Mouse (Mus musculus) myocyte (in vitro differentiated cells): Measurements from ENCODE around the gene Ttll5.

Source experiments
- CEBPB ChIP-seq: IDR thresholded peaks from 2 replicates; pipeline ENCODE4 v1.6.1; 2011; ENCODE audit warnings: mild to moderate bottlenecking, moderate library complexity; ENCODE audit not compliant: poor library complexity, insufficient read depth, severe bottlenecking
- E2F4 ChIP-seq: IDR thresholded peaks from one replicate; pipeline ENCODE4 v1.6.1; 2011; ENCODE audit warnings: mild to moderate bottlenecking, control low read depth, moderate library complexity; ENCODE audit not compliant: insufficient read depth
- MAX ChIP-seq: IDR thresholded peaks from one replicate; pipeline ENCODE4 v1.6.1; 2011; ENCODE audit warnings: low read depth, mild to moderate bottlenecking, control low read depth
- MYOD1 ChIP-seq, 3 experiments: IDR thresholded peaks; one replicate each; pipeline ENCODE4 v1.6.1; 2011; ENCODE audit warnings: control low read depth in 2 of 3, low read depth in 2 of 3, mild to moderate bottlenecking in 2 of 3, moderate library complexity in 1 of 3; ENCODE audit not compliant: insufficient read length in 2 of 3, control insufficient read depth in 1 of 3
- MYOG ChIP-seq, 3 experiments: IDR thresholded peaks; one replicate each; pipeline ENCODE4 v1.6.1; 2011; ENCODE audit warnings: control low read depth in 2 of 3, low read depth in 2 of 3, mild to moderate bottlenecking in 2 of 3; ENCODE audit not compliant: insufficient read length in 2 of 3, control insufficient read depth in 1 of 3, insufficient read depth in 1 of 3
- POLR2A ChIP-seq: IDR thresholded peaks from one replicate; pipeline ENCODE4 v1.6.1; 2011; ENCODE audit warnings: low read depth, mild to moderate bottlenecking, control low read depth, moderate library complexity; ENCODE audit not compliant: insufficient read length
- POLR2AphosphoS2 ChIP-seq: IDR thresholded peaks from one replicate; pipeline ENCODE4 v1.6.1; 2011; ENCODE audit warnings: low read depth, control low read depth; ENCODE audit not compliant: insufficient read length
- REST ChIP-seq: IDR thresholded peaks from one replicate; pipeline ENCODE4 v1.6.1; 2011; ENCODE audit warnings: mild to moderate bottlenecking, control low read depth, moderate library complexity; ENCODE audit not compliant: insufficient read depth, insufficient read length
- SRF ChIP-seq: IDR thresholded peaks from one replicate; pipeline ENCODE4 v1.6.1; 2011; ENCODE audit warnings: low read depth; ENCODE audit not compliant: control insufficient read depth, insufficient read length
- TCF12 ChIP-seq: IDR thresholded peaks from one replicate; pipeline ENCODE4 v1.6.1; 2011; ENCODE audit warnings: mild to moderate bottlenecking, control low read depth; ENCODE audit not compliant: poor library complexity, insufficient read depth, severe bottlenecking
- USF1 ChIP-seq: IDR thresholded peaks from one replicate; pipeline ENCODE4 v1.6.1; 2011; ENCODE audit warnings: low read depth, mild to moderate bottlenecking, control low read depth, moderate library complexity

DNA sequence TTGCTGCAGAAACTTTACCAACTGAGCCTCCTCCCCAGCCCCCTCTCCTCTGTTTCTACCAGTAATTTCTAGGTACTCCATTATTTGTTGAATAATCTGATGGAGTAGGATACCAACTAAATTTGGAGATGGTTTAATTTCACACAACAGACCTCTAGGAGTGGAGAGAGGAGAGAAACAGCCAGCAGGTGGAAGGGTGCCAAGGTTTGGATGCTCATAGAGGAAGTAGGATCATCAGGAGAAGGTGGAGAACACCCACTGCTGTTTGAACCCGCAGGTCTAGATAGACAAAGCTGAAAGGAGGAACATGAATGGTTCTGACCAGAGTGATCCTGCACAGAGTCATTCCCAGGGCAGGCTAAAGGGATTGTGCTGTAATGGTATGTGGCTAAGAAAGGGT lies 28.9 kb upstream of the Ttll5 start:
- TF ChIP-seq TCF12, result no peak
- TF ChIP-seq POLR2A, result no peak
- no peak for TF ChIP-seq POLR2AphosphoS2
- TF ChIP-seq MAX, result no peak
- no peak for TF ChIP-seq E2F4
- TF ChIP-seq CEBPB, result no peak
- no peak for TF ChIP-seq MYOG (IDR thresholded peaks at IDR 0.05; ENCODE audit: control insufficient read depth in 1 of 3, insufficient read depth in 1 of 3, insufficient read length in 2 of 3, low read depth in 2 of 3)
- no peak for TF ChIP-seq REST
- no peak for TF ChIP-seq SRF
- TF ChIP-seq USF1, result no peak
- no peak for TF ChIP-seq MYOD1 (IDR thresholded peaks at IDR 0.05; ENCODE audit: control insufficient read depth in 1 of 3, insufficient read length in 2 of 3, low read depth in 2 of 3)
